Mouse (Mus musculus) erythroblast, embryonic 14.5 days (primary cell): ENCODE results near the gene Sox13. TPM values are rescaled to one million over a fixed set of nuclear protein-coding genes. Genes with fewer than 3 reads are reported as not detected.

Source experiments
- H3K27me3 ChIP-seq: 2 replicates; pipeline ENCODE4 v1.6.1; 2012; ENCODE audit warnings: inconsistent platforms; ENCODE audit not compliant: control insufficient read depth
- H3K36me3 ChIP-seq: 2 replicates; pipeline ENCODE4 v1.6.1; 2012; ENCODE audit warnings: mild to moderate bottlenecking, inconsistent platforms; ENCODE audit not compliant: control insufficient read depth
- H3K4me1 ChIP-seq: 2 replicates; pipeline ENCODE4 v1.6.1; 2012; ENCODE audit warnings: inconsistent platforms; ENCODE audit not compliant: control insufficient read depth
- H3K4me3 ChIP-seq: replicated peaks from 2 replicates; pipeline ENCODE3; 2012; ENCODE audit warnings: moderate library complexity, mild to moderate bottlenecking, inconsistent platforms
- H3K9me3 ChIP-seq: 2 replicates; pipeline ENCODE4 v1.6.1; 2012; ENCODE audit warnings: low read length, inconsistent platforms, mixed read lengths; ENCODE audit not compliant: control insufficient read depth
- GATA1 ChIP-seq: IDR thresholded peaks from 2 replicates; pipeline ENCODE4 v1.6.1; 2012; ENCODE audit warnings: low read length, inconsistent platforms, mixed read lengths
- TAL1 ChIP-seq: IDR thresholded peaks from 3 replicates; pipeline ENCODE4 v1.6.1; 2012; ENCODE audit warnings: low read length, inconsistent platforms, mixed read lengths
- polyA plus RNA-seq: library from polyadenylated mRNA; stranded (reverse); fragments of >175 nt; gene quantifications from 2 replicates; pipeline ENCODE4 v1.2.3, GENCODE M21; 2012

Gene Sox13
- polyA plus RNA-seq, 1 experiment: 0.05 TPM

GRCm38 (mm10) chr1:133456097-133456496, 31.9 kb upstream of the Sox13 start:
- H3K9me3 ChIP-seq: no peaks in the 10 kb centered on the region
- H3K4me1 ChIP-seq: no peaks in the 10 kb centered on the region
- TF ChIP-seq TAL1: no peak
- TF ChIP-seq GATA1: no peak
- no peaks in the 10 kb centered on the region for H3K27me3 ChIP-seq
- H3K36me3 ChIP-seq: no peaks in the 10 kb centered on the region
- no peak overlapping the region for H3K4me3 ChIP-seq

DNA sequence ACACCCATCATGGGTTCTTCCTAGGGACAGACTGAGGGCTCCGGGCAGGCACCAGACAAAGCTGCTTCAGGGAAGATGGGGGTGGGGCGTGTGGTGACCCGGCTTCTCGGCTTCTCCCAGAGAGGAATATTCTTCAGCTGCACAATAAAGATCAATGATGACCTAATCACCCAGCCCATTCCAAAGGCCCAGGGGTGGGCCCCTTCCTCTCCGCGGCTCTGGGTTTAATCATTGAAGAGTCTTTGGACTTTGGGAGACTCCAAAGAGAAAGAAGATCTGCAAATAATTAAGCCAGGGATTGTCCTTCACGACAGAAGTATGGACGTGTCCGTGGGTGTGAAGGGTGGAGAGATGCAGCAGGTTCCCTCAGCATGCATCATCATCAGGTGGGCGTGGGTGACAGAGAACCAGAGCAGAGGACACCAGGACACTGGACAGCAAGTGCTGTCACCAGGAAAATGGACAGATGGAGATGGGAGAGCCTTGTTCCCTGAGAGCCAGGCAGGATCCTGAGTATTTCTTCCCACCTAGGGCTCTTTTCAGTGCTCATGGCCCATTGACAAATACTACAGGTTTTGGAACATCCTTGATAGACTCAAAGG, 28.5 kb upstream of the Sox13 start:
- TF ChIP-seq TAL1 (no peak), GATA1 (no peak)
- H3K4me1 ChIP-seq: no peaks in the 10 kb centered on the region
- no peaks in the 10 kb centered on the region for H3K27me3 ChIP-seq
- H3K36me3 ChIP-seq: no peaks in the 10 kb centered on the region
- H3K4me3 ChIP-seq: no peak overlapping the region
- H3K9me3 ChIP-seq: no peaks in the 10 kb centered on the region

DNA sequence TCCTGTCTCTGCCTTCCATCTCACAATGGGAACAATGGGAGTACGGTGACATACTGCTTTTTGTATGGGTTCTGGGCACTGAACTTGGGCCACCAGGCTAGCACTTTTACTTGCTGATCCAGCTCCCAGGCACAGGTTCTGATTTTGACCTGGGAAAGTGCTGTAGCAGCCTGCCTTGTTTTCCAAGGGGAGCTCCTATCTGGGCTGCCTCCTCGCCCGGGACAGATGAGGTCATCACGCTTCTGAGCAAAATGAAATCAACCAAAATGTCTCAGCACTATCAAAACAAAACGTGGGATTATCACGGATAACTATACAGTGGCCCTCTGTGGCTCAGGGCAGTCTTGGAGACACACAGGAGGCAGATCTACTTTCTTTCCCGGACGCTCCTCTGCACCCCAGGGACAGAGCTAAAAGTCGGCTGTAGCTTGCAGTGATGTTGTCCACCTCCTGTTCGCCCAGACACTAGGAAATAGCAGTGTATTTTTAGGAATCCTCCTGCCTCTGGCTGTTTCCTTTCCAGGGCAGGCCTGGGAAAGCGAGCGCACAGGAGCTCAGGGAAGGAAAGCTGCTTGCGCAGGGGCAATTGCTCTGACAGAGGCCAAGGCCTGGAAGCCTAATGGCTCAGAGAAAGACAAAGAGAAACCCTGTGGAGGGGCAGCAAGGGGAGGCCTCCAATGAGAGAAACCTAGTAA, 27.8 kb upstream of the Sox13 start:
- no peaks in the 10 kb centered on the region for H3K9me3 ChIP-seq
- no peaks in the 10 kb centered on the region for H3K4me1 ChIP-seq
- no peaks in the 10 kb centered on the region for H3K36me3 ChIP-seq
- TF ChIP-seq TAL1 (no peak), GATA1 (no peak)
- no peak overlapping the region for H3K4me3 ChIP-seq
- no peaks in the 10 kb centered on the region for H3K27me3 ChIP-seq

DNA sequence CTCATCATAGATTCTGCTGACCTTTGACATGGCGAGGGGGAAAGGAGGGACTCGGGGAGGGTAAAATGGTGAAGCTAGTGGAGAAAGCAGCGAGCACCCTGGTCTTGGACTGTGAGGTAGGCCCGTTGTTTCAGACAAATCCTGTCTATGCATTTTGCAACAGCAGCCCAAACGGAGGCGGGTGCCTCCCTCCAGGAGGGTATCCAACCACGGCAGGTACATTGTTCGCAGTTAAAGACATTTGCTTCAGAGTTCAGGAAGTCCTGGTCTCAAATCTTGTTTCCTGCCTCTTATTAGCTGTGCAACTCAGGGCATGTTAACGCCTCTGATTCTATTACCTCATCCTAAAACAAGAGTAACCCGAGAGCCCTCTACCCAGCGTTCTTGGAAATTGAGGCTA, 26.8 kb upstream of the Sox13 start:
- Histone ChIP-seq H3K36me3 (no peaks in the 10 kb centered on the region), H3K9me3 (no peaks in the 10 kb centered on the region), H3K4me3 (no peak overlapping the region), H3K4me1 (no peaks in the 10 kb centered on the region), H3K27me3 (no peaks in the 10 kb centered on the region)
- TF ChIP-seq GATA1: no peak

GRCm38 (mm10) chr1:133448351-133448931, 24.3 kb upstream of the Sox13 start:
- no peaks in the 10 kb centered on the region for H3K4me1 ChIP-seq
- H3K9me3 ChIP-seq: no peaks in the 10 kb centered on the region
- H3K36me3 ChIP-seq: no peaks in the 10 kb centered on the region
- H3K27me3 ChIP-seq: no peaks in the 10 kb centered on the region
- TF ChIP-seq TAL1 (no peak), GATA1 (no peak)
- no peak overlapping the region for H3K4me3 ChIP-seq

GRCm38 (mm10) chr1:133446291-133446690, 22.1 kb upstream of the Sox13 start:
- TF ChIP-seq TAL1: no peak
- no peak for TF ChIP-seq GATA1
- Histone ChIP-seq H3K9me3 (no peaks in the 10 kb centered on the region), H3K27me3 (no peaks in the 10 kb centered on the region), H3K36me3 (no peaks in the 10 kb centered on the region), H3K4me3 (no peak overlapping the region), H3K4me1 (no peaks in the 10 kb centered on the region)

DNA sequence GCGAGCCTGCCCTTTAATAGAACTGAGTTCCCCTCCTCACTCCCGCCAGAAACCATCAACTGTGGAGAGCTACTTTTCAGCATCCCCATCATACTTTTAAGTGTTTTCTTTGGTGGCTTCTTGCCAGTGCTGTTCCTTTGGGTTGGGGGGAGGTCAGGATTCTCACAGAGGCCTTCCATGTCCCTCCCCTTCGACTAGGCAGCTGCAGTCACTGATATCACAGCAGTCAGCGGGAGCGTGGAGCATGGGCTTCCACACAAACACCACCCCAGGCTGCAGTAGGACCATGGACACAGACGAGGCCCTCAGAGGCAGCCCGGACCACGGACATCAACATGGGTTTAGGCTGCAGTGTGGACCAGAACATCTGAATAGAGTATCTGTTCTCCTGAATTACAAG, 20.1 kb upstream of the Sox13 start:
- TF ChIP-seq TAL1 (no peak), GATA1 (no peak)
- Histone ChIP-seq H3K4me1 (no peaks in the 10 kb centered on the region), H3K4me3 (no peak overlapping the region)

DNA sequence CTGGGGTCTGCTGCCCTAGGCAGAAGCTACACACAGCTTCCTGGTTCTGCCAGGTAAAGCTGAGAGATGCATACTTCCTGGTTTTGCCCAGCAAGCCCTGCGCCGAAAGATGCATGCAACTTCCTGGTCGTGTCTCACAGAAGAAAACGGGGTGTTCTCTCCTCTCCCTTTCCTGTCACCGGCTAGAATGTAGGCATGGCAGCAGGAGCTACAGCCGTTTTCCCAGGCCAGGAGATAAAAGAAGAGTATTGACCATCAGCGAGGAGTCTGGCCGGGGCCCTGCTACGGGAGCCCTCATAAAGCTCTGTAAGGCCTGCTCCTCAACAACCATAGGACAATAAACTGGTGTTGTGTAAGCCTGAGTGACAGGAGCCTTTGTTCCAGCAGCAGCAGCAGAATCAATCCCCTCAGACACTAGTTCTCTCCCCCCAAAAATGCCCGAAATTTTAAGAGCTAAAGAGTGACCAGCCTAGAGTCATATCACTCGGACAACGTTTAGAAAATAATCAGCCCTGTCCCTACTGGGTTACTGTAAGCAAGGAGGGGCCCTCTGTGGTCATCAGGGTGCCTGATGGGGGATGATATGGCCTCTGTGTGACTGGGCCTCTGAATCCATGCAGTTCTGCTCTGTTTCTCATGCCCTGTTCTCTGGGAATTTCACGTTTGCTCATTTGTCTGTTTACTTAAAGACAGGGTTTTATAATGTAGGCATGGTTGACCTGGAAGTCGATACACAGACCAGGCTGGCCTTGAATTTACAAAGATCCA, 13.9 kb upstream of the Sox13 start:
- TF ChIP-seq TAL1 (no peak), GATA1 (no peak)

More for the DNA sequence above, 20.1 kb upstream of the Sox13 start:
- Histone ChIP-seq H3K36me3 (no peaks in the 10 kb centered on the region), H3K27me3 (no peaks in the 10 kb centered on the region), H3K9me3 (no peaks in the 10 kb centered on the region)

DNA sequence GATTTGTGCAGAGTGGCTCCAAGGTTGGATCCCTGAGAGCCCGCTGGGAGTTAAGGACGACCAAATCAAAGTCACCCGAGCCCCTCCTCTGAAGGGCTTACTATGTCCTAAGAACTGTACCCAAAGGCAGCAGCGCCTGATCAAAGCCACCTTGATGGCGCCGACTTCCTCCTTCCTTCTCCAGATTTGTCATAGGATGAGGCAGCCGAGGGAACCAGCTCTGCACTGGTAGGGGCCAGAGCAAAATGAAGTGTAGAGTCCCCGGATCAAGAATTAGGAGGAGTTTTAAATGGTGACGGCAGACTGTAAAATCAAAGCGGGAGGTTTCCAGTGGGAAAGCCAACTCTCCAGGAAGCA, 10.6 kb upstream of the Sox13 start:
- H3K4me3 ChIP-seq: no peak overlapping the region
- H3K9me3 ChIP-seq: peaks cover 5% of the 10 kb centered on the region
- H3K4me1 ChIP-seq: no peaks in the 10 kb centered on the region
- TF ChIP-seq TAL1 (no peak), GATA1 (no peak)
- H3K27me3 ChIP-seq: peaks cover 2% of the 10 kb centered on the region; the same call in 1 of the 2 replicates
- no peaks in the 10 kb centered on the region for H3K36me3 ChIP-seq

More for the DNA sequence above, 13.9 kb upstream of the Sox13 start:
- Histone ChIP-seq H3K27me3 (peaks cover 2% of the 10 kb centered on the region; the same call in 1 of the 2 replicates), H3K4me3 (no peak overlapping the region), H3K4me1 (no peaks in the 10 kb centered on the region), H3K9me3 (no peaks in the 10 kb centered on the region), H3K36me3 (no peaks in the 10 kb centered on the region)
